Mouse (Mus musculus) kidney, adult 2 months (tissue): ENCODE measurements around the gene Zbtb4.

Source experiments
- CTCF ChIP-seq: fragments of 200-500 bp; conservative IDR thresholded peaks from 2 replicates; pipeline ENCODE4 v1.5.1; 2011; ENCODE audit warnings: low read depth, mild to moderate bottlenecking, control low read depth, low read length, moderate library complexity, mixed read lengths; ENCODE audit not compliant: insufficient read depth, insufficient read length
- POLR2A ChIP-seq: fragments of 200-500 bp; IDR thresholded peaks from one replicate; pipeline ENCODE4 v1.6.1; 2011; ENCODE audit warnings: low read depth, low read length, control low read depth

DNA sequence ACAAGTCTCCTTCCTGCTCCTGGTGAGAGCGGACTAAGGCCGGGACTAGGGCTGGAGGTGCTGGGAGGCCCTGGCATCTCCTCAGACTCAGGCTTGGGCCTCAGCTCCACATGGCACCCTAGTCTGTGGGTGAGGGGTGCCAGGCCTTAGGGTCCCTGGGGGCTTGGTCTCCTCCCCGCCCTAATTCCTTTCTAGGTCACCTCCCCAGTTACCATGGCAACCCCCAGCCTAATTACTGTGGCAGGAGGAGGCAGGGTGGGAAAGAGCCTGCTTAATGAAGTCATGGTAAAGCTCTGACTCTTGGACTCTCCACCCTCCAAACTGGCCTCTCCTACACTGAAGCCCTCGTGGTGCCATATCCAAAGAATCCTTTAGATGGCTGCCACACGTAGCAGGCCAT, 63.1 kb downstream of the Zbtb4 start:
- TF ChIP-seq CTCF = no peak
- no peak for TF ChIP-seq POLR2A
